Mouse (Mus musculus) myocyte (in vitro differentiated cells): ENCODE measurements at regions not wholly inside any gene's neighbourhood (a gene's known extent, or its start where the extent isn't known, plus 50 kb on each side); places are given as distances from the start of the nearest gene placed in this dataset.

Source experiments
- H3K27me3 ChIP-seq: one replicate; pipeline ENCODE4 v1.6.1; 2011; ENCODE audit not compliant: control insufficient read depth, insufficient read depth, insufficient read length
- H3K36me3 ChIP-seq: one replicate; pipeline ENCODE4 v1.6.1; 2011; ENCODE audit not compliant: control insufficient read depth, insufficient read depth
- H3K4me2 ChIP-seq: one replicate; pipeline ENCODE4 v1.6.1; 2011; ENCODE audit warnings: low read depth, control low read depth
- H3K4me3 ChIP-seq: one replicate; pipeline ENCODE4 v1.5.1; 2011; ENCODE audit warnings: mild to moderate bottlenecking, control low read depth, moderate library complexity
- H3K79me2 ChIP-seq: one replicate; pipeline ENCODE4 v1.6.1; 2011; ENCODE audit not compliant: control insufficient read depth, insufficient read depth
- H3ac ChIP-seq: one replicate; pipeline ENCODE4 v1.6.1; 2011; ENCODE audit not compliant: control insufficient read depth, insufficient read length
- CEBPB ChIP-seq: IDR thresholded peaks from 2 replicates; pipeline ENCODE4 v1.6.1; 2011; ENCODE audit warnings: mild to moderate bottlenecking, moderate library complexity; ENCODE audit not compliant: poor library complexity, insufficient read depth, severe bottlenecking
- E2F4 ChIP-seq: IDR thresholded peaks from one replicate; pipeline ENCODE4 v1.6.1; 2011; ENCODE audit warnings: mild to moderate bottlenecking, control low read depth, moderate library complexity; ENCODE audit not compliant: insufficient read depth
- MAX ChIP-seq: IDR thresholded peaks from one replicate; pipeline ENCODE4 v1.6.1; 2011; ENCODE audit warnings: low read depth, mild to moderate bottlenecking, control low read depth
- MYOD1 ChIP-seq, 3 experiments: IDR thresholded peaks; one replicate each; pipeline ENCODE4 v1.6.1; 2011; ENCODE audit warnings: control low read depth in 2 of 3, low read depth in 2 of 3, mild to moderate bottlenecking in 2 of 3, moderate library complexity in 1 of 3; ENCODE audit not compliant: insufficient read length in 2 of 3, control insufficient read depth in 1 of 3
- MYOG ChIP-seq, 3 experiments: IDR thresholded peaks; one replicate each; pipeline ENCODE4 v1.6.1; 2011; ENCODE audit warnings: control low read depth in 2 of 3, low read depth in 2 of 3, mild to moderate bottlenecking in 2 of 3; ENCODE audit not compliant: insufficient read length in 2 of 3, control insufficient read depth in 1 of 3, insufficient read depth in 1 of 3
- POLR2A ChIP-seq: IDR thresholded peaks from one replicate; pipeline ENCODE4 v1.6.1; 2011; ENCODE audit warnings: low read depth, mild to moderate bottlenecking, control low read depth, moderate library complexity; ENCODE audit not compliant: insufficient read length
- POLR2AphosphoS2 ChIP-seq: IDR thresholded peaks from one replicate; pipeline ENCODE4 v1.6.1; 2011; ENCODE audit warnings: low read depth, control low read depth; ENCODE audit not compliant: insufficient read length
- REST ChIP-seq: IDR thresholded peaks from one replicate; pipeline ENCODE4 v1.6.1; 2011; ENCODE audit warnings: mild to moderate bottlenecking, control low read depth, moderate library complexity; ENCODE audit not compliant: insufficient read depth, insufficient read length
- SRF ChIP-seq: IDR thresholded peaks from one replicate; pipeline ENCODE4 v1.6.1; 2011; ENCODE audit warnings: low read depth; ENCODE audit not compliant: control insufficient read depth, insufficient read length
- TCF12 ChIP-seq: IDR thresholded peaks from one replicate; pipeline ENCODE4 v1.6.1; 2011; ENCODE audit warnings: mild to moderate bottlenecking, control low read depth; ENCODE audit not compliant: poor library complexity, insufficient read depth, severe bottlenecking
- TCF3 ChIP-seq: IDR thresholded peaks from one replicate; pipeline ENCODE4 v1.6.1; 2011; ENCODE audit warnings: low read depth, control low read depth; ENCODE audit not compliant: insufficient read length
- USF1 ChIP-seq: IDR thresholded peaks from one replicate; pipeline ENCODE4 v1.6.1; 2011; ENCODE audit warnings: low read depth, mild to moderate bottlenecking, control low read depth, moderate library complexity

GRCm38 (mm10) chr4:84050243-84050642 lies 524.9 kb downstream of the Ccdc171 start:
- no peak overlapping the region for H3K4me2 ChIP-seq
- TF ChIP-seq REST (no peak), SRF (no peak), POLR2A (no peak), USF1 (no peak), E2F4 (no peak), POLR2AphosphoS2 (no peak), TCF3 (no peak), TCF12 (no peak), CEBPB (no peak), MAX (no peak), MYOG (IDR thresholded peaks at IDR 0.05; ENCODE audit: control insufficient read depth in 1 of 3, insufficient read depth in 1 of 3, insufficient read length in 2 of 3, low read depth in 2 of 3) (no peak), MYOD1 (IDR thresholded peaks at IDR 0.05; ENCODE audit: control insufficient read depth in 1 of 3, insufficient read length in 2 of 3, low read depth in 2 of 3) (no peak)
- H3K36me3 ChIP-seq: no peaks in the 10 kb centered on the region
- no peak overlapping the region for H3ac ChIP-seq
- no peak overlapping the region for H3K4me3 ChIP-seq
- no peaks in the 10 kb centered on the region for H3K27me3 ChIP-seq
- H3K79me2 ChIP-seq: no peaks in the 10 kb centered on the region

GRCm38 (mm10) chr4:84056863-84057502 lies 531.6 kb downstream of the Ccdc171 start:
- Histone ChIP-seq H3K4me2 (no peak overlapping the region), H3K36me3 (no peaks in the 10 kb centered on the region), H3K4me3 (no peak overlapping the region), H3ac (no peak overlapping the region), H3K79me2 (no peaks in the 10 kb centered on the region), H3K27me3 (no peaks in the 10 kb centered on the region)
- TF ChIP-seq TCF3 (no peak), MYOD1 (IDR thresholded peaks at IDR 0.05; ENCODE audit: control insufficient read depth in 1 of 3, insufficient read length in 2 of 3, low read depth in 2 of 3) (no peak), CEBPB (no peak), MYOG (IDR thresholded peaks at IDR 0.05; ENCODE audit: control insufficient read depth in 1 of 3, insufficient read depth in 1 of 3, insufficient read length in 2 of 3, low read depth in 2 of 3) (no peak), POLR2A (no peak), POLR2AphosphoS2 (no peak), USF1 (no peak), REST (no peak), E2F4 (no peak), MAX (no peak)

GRCm38 (mm10) chr4:84060187-84060586 lies 534.8 kb downstream of the Ccdc171 start:
- no peak overlapping the region for H3K4me3 ChIP-seq
- H3ac ChIP-seq: no peak overlapping the region
- H3K36me3 ChIP-seq: no peaks in the 10 kb centered on the region
- no peaks in the 10 kb centered on the region for H3K27me3 ChIP-seq
- H3K79me2 ChIP-seq: no peaks in the 10 kb centered on the region
- H3K4me2 ChIP-seq: no peak overlapping the region
- TF ChIP-seq MYOG (IDR thresholded peaks at IDR 0.05; ENCODE audit: control insufficient read depth in 1 of 3, insufficient read depth in 1 of 3, insufficient read length in 2 of 3, low read depth in 2 of 3): no peak
- TF ChIP-seq TCF3: no peak
- no peak for TF ChIP-seq CEBPB
- TF ChIP-seq SRF: no peak
- no peak for TF ChIP-seq POLR2A
- no peak for TF ChIP-seq MAX
- no peak for TF ChIP-seq POLR2AphosphoS2
- no peak for TF ChIP-seq REST
- TF ChIP-seq USF1: no peak
- TF ChIP-seq TCF12: no peak
- TF ChIP-seq E2F4: no peak
- no peak for TF ChIP-seq MYOD1 (IDR thresholded peaks at IDR 0.05; ENCODE audit: control insufficient read depth in 1 of 3, insufficient read length in 2 of 3, low read depth in 2 of 3)

GRCm38 (mm10) chr4:84063755-84064154 lies 538.4 kb downstream of the Ccdc171 start:
- no peaks in the 10 kb centered on the region for H3K36me3 ChIP-seq
- TF ChIP-seq E2F4: no peak
- no peak for TF ChIP-seq USF1
- no peak for TF ChIP-seq TCF3
- TF ChIP-seq MAX: no peak
- TF ChIP-seq TCF12: no peak
- TF ChIP-seq MYOD1 (IDR thresholded peaks at IDR 0.05; ENCODE audit: control insufficient read depth in 1 of 3, insufficient read length in 2 of 3, low read depth in 2 of 3): no peak
- no peak for TF ChIP-seq SRF
- TF ChIP-seq POLR2AphosphoS2: no peak
- TF ChIP-seq POLR2A: no peak
- no peak for TF ChIP-seq MYOG (IDR thresholded peaks at IDR 0.05; ENCODE audit: control insufficient read depth in 1 of 3, insufficient read depth in 1 of 3, insufficient read length in 2 of 3, low read depth in 2 of 3)
- no peak for TF ChIP-seq REST
- TF ChIP-seq CEBPB: no peak
- H3ac ChIP-seq: no peak overlapping the region
- H3K27me3 ChIP-seq: no peaks in the 10 kb centered on the region
- H3K4me2 ChIP-seq: no peak overlapping the region
- H3K79me2 ChIP-seq: no peaks in the 10 kb centered on the region
- H3K4me3 ChIP-seq: no peak overlapping the region
